Mouse (Mus musculus): ENCODE measurements around the gene Ndufa8. TPM values are rescaled to one million over a fixed set of nuclear protein-coding genes. Genes with fewer than 3 reads are reported as not detected.

Ndufa8 gene
- total and polyA plus RNA-seq, 3 experiments: 186 to 357 TPM; not detected in 1

DNA sequence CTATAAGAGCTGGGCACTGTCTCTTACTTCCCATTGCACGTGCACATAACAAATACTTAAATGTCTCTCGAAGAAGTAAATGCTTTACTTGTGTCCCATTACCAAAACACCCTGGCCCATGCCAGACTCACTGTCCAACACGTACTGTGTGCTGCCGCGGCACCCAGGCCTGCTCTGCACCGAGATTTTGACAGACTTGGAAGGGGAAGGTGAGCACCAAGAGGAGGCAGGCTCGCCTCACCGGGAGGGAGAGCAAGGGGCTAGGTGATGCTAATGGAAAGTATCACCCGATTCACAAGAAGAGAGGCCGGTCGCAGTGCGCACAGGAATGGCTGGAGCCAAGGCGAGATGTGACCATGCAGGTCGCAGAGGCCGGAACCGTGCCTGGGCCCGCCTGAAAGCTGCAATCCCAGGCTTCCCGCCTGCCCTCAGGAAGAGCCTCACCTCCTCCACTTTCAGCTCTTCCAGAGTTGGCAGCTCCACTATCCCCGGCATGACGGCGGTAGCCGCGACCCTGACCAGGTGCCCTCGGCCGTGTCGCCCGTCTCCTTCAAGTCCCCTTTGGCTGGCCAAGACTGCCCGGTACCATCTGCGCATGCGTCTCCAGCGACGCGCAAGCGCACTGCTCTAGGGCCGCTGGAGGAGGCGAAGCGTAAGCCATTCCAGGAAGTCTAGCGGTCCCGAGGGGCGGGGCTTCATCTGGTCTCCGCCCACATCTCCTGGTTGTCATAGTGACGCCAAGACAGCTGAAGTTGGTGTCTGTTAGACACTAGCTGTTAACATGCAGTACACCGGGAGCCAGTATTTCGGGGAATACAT lies at the start of gene Ndufa8, which contains the start of gene Morn5 (continued):
- TF ChIP-seq NRF1 (IDR thresholded peaks at IDR 0.05; ENCODE audit: insufficient read depth, low read depth, low read length, poor library complexity, severe bottlenecking) (peak; percentile 99), GATA1 (IDR thresholded peaks at IDR 0.05; ENCODE audit: low read depth, low read length) (no peak), ZNF384 (IDR thresholded peaks at IDR 0.05; ENCODE audit: low read depth, low read length) (no peak), TAL1 (IDR thresholded peaks at IDR 0.05; ENCODE audit: low read length) (no peak)

DNA sequence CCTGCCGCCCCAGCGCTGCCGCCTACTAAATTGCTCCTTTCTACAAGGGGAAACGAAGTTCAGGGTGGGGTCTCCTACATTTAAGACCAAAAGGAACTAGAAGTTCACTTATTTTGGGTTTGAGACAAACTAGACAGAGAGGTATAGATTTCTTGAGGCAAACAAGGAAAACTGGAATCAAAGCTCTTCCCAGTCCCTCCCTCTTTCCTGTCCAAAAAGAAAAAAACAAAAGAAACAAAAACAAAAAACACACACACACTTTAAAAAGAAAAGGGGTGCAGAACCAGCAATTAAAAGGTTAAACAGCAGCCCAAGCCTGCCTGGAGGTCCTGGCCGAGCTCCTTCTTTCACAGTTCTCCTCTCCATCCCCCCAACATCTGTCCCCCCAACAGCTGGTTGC lies 48.8 kb upstream of the Ndufa8 start:
- H3K9me3 ChIP-seq (replicated peaks; ENCODE audit: insufficient read depth, low read length): no peaks in the 10 kb centered on the region
- DNase-seq (ENCODE audit: low read depth, low spot score): no peak
- peaks cover 0 to 4% of the 10 kb centered on the region in 2 experiments; a peak in 3 of 4 replicates for H3K27me3 ChIP-seq (ENCODE audit: control insufficient read depth in 1 of 2, insufficient read depth in 2 of 2, low read length in 2 of 2)

DNA sequence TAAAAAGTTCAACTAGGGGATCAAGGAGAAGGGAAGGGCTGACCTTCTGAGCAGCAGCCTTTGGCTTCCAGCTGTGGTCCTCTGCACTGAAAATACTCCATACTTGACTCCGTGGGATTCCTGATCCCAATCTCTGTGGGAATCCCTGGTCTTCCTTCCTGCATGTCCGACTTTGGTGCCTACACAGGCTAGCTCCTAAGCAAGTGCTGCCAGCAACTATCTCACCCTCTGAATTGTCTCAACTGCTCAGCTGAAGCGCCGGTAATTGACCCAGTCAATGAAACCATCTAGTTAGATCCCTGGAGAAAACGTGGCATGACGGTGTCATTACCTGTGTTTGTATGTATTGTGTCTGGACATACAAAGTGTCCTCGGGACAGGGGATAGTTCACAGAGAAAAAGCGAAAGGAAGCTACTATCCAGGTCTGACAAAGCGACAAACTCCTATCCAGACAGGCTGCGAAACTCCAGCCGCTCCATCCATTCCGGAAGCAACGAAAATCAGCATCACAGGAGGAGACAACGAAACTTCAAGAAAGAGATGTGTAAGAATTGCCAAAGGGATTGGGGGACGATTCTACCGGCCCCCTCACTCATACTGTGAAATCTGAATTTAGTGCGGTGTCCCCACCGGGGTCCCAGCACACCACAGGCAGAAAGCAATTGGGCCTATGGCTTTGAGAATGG lies 48.1 kb upstream of the Ndufa8 start:
- TF ChIP-seq RAD21 (IDR thresholded peaks at IDR 0.05; ENCODE audit: low read depth, low read length): no peak
- TF ChIP-seq KAT2A (conservative IDR thresholded peaks at IDR 0.05; ENCODE audit: low read depth, low read length): no peak
- no peak for TF ChIP-seq ELF1 (IDR thresholded peaks at IDR 0.05; ENCODE audit: low read depth, low read length)
- TF ChIP-seq ZC3H11A (IDR thresholded peaks at IDR 0.05; ENCODE audit: low read depth, low read length): no peak
- no peak for TF ChIP-seq MYB (IDR thresholded peaks at IDR 0.05; ENCODE audit: low read depth, low read length)
- no peak for TF ChIP-seq MEF2A (IDR thresholded peaks at IDR 0.05; ENCODE audit: extremely low read depth, insufficient replicate concordance, low read depth, low read length, poor library complexity, severe bottlenecking)
- no peak for TF ChIP-seq SMC3 (IDR thresholded peaks at IDR 0.05; ENCODE audit: low read depth, low read length)
- no peak for TF ChIP-seq JUND (IDR thresholded peaks at IDR 0.05; ENCODE audit: low read depth, low read length)
- no peak for TF ChIP-seq MYC (IDR thresholded peaks at IDR 0.05; ENCODE audit: low read depth, low read length)
- no peak for TF ChIP-seq SIN3A (IDR thresholded peaks at IDR 0.05; ENCODE audit: low read length)
- TF ChIP-seq BHLHE40 (IDR thresholded peaks at IDR 0.05; ENCODE audit: borderline replicate concordance, low read depth, low read length): no peak
- TF ChIP-seq GATA1 (IDR thresholded peaks at IDR 0.05; ENCODE audit: low read depth, low read length): no peak
- TF ChIP-seq NELFE (IDR thresholded peaks at IDR 0.05; ENCODE audit: low read depth, low read length): no peak
- no peak for TF ChIP-seq POLR2AphosphoS5 (IDR thresholded peaks at IDR 0.05; ENCODE audit: borderline replicate concordance, low read depth, low read length)
- TF ChIP-seq GABPA (IDR thresholded peaks at IDR 0.05; ENCODE audit: low read depth, low read length): no peak
- Histone ChIP-seq H3K9ac (ENCODE audit: control insufficient read depth, low read depth, low read length, poor library complexity, severe bottlenecking) (no peak overlapping the region), H3K9me3 (replicated peaks; ENCODE audit: insufficient read depth, low read length) (no peaks in the 10 kb centered on the region), H3K27me3 (ENCODE audit: control insufficient read depth in 1 of 2, insufficient read depth in 2 of 2, low read length in 2 of 2) (peaks cover 0 to 4% of the 10 kb centered on the region in 2 experiments; a peak in 3 of 4 replicates), H3K4me3 (ENCODE audit: control insufficient read depth in 1 of 2, insufficient read depth in 1 of 2, low read depth in 2 of 2, low read length in 2 of 2) (no peak overlapping the region), H3K36me3 (ENCODE audit: control insufficient read depth in 1 of 2, insufficient read depth in 2 of 2, low read length in 2 of 2) (peaks cover 0 to 10% of the 10 kb centered on the region in 2 experiments; a peak in 2 of 4 replicates), H3K79me2 (ENCODE audit: control insufficient read depth, insufficient read depth, low read length, poor library complexity) (no peaks in the 10 kb centered on the region), H3K4me1 (ENCODE audit: control insufficient read depth in 1 of 2, insufficient read depth in 2 of 2, low read length in 2 of 2) (peaks cover 10 to 16% of the 10 kb centered on the region in 2 experiments), H3K27ac (ENCODE audit: control insufficient read depth, low read depth, low read length) (no peak overlapping the region)
- no peak for DNase-seq (ENCODE audit: low read depth, low spot score)

More for the DNA sequence above, 48.8 kb upstream of the Ndufa8 start:
- H3K4me1 ChIP-seq (ENCODE audit: control insufficient read depth in 1 of 2, insufficient read depth in 2 of 2, low read length in 2 of 2): peaks cover 4 to 11% of the 10 kb centered on the region in 2 experiments
- TF ChIP-seq NRF1 (IDR thresholded peaks at IDR 0.05; ENCODE audit: insufficient read depth, low read depth, low read length, poor library complexity, severe bottlenecking) (no peak), MAFK (IDR thresholded peaks at IDR 0.05; ENCODE audit: borderline replicate concordance, low read depth, low read length) (no peak), CTCF (IDR thresholded peaks at IDR 0.05 in 2 of 3, conservative IDR thresholded peaks at IDR 0.05 in 1 of 3; ENCODE audit: control insufficient read depth in 1 of 3, insufficient read depth in 1 of 3, low read depth in 2 of 3, low read length in 3 of 3, poor library complexity in 1 of 3, severe bottlenecking in 1 of 3) (no peak)
- H3K9ac ChIP-seq (ENCODE audit: control insufficient read depth, low read depth, low read length, poor library complexity, severe bottlenecking): no peak overlapping the region
- H3K79me2 ChIP-seq (ENCODE audit: control insufficient read depth, insufficient read depth, low read length, poor library complexity): no peaks in the 10 kb centered on the region
- peaks cover 0 to 7% of the 10 kb centered on the region in 2 experiments; a peak in 2 of 4 replicates for H3K36me3 ChIP-seq (ENCODE audit: control insufficient read depth in 1 of 2, insufficient read depth in 2 of 2, low read length in 2 of 2)
- no peak overlapping the region for H3K4me3 ChIP-seq (ENCODE audit: control insufficient read depth in 1 of 2, insufficient read depth in 1 of 2, low read depth in 2 of 2, low read length in 2 of 2)
- no peak overlapping the region for H3K27ac ChIP-seq (ENCODE audit: control insufficient read depth, low read depth, low read length)
